Mouse (Mus musculus) spleen, adult 2 months (tissue): ENCODE results near the gene Tasp1.
"Not testable (repeated sequence)": the region's sequence is repeated elsewhere in the genome, so short reads cannot be mapped to it uniquely, and the experiment has no call there.

Experiments used
- CTCF ChIP-seq: fragments of 200-500 bp; IDR thresholded peaks from 2 replicates; pipeline ENCODE4 v1.5.1; 2011; ENCODE audit warnings: mild to moderate bottlenecking, inconsistent platforms; ENCODE audit not compliant: insufficient read depth, insufficient read length, insufficient replicate concordance; ENCODE audit errors: extremely low read depth
- POLR2A ChIP-seq: fragments of 200-500 bp; IDR thresholded peaks from 2 replicates; pipeline ENCODE4 v1.6.1; 2011; ENCODE audit warnings: low read depth, low read length, inconsistent platforms

GRCm38 (mm10) chr2:139863396-139863795 lies 203.2 kb downstream of the Tasp1 start:
- TF ChIP-seq POLR2A, CTCF: not testable (repeated sequence)
